Mouse (Mus musculus) testis, postnatal 10 days (tissue): Measurements from ENCODE around the gene Nrxn3.

Experiments used
- DNase-seq: peaks from one replicate; pipeline ENCODE4 v3.0.0; 2021; ENCODE audit warnings: low spot score

The Nrxn3 gene

GRCm38 (mm10) chr12:88926306-88926705 is 203.6 kb downstream of the Nrxn3 start:
- DNase-seq: no peak

- DNase-seq: no peak
Observed at GRCm38 (mm10) chr12:88931713-88932112, 209.0 kb downstream of the Nrxn3 start.

DNA sequence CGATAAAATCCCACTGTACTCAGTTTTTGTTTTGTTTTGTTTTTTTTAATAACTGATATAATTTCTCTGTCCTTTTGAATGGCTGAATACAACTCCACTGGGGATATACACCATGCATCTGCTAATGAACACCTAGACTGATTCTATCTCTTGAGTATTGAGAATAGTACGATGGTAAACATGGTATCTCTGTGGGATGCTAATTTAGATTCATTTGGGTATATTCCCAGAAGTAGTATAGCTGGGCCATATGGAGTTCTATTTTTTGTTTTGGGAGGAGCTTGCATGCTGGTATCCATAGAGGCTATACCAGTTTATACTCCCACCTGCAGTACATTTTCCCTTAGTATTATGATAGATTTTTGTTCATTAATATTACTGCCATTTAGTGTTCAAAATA is 217.0 kb downstream of the Nrxn3 start:
- DNase-seq: no peak

GRCm38 (mm10) chr12:88944967-88945366 is 222.3 kb downstream of the Nrxn3 start:
- DNase-seq: no peak

GRCm38 (mm10) chr12:88949870-88950269 is 227.2 kb downstream of the Nrxn3 start:
- DNase-seq: no peak

- no peak for DNase-seq
Observed at GRCm38 (mm10) chr12:88952937-88953600, 230.4 kb downstream of the Nrxn3 start.

- DNase-seq: no peak
Observed at GRCm38 (mm10) chr12:88953801-88954200, 231.1 kb downstream of the Nrxn3 start.

DNA sequence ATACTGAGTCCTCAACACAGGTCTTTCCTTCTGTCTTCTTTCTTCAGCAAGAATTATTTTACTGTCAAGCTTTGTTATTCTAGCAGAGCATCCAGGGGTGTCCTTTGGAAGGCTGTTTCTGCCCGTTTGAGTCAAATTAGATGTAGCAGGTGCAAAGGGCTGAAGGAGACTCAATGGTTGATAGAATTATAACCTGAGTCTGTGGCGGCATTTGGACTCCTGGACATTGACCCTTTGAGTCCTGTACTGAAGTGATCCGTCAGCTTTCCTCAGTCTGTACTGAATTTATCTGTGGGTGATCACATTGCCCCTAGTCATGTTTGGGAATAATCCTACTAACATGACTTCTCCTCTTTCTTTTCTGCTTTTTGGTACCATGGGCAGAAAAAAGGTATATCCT is 234.8 kb downstream of the Nrxn3 start:
- DNase-seq: no peak

DNA sequence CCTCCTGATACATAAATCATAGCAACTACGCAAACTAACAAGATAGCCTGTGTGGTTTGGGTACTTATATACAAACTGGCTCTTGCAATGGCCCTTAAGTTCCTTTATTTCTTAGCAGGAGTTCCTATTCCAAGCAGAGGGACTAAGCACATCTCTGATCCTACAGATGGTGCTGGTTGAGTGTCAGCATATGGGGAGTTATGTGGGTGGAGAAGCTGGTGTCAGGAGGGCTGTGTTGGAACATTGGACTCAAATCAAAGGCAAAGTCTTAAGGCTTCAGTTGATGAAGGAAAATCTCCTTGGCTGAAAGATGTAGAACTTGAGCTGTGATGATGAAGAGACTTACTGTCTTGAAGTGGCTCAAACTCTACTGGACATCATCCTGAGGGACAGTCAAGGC is 238.1 kb downstream of the Nrxn3 start:
- DNase-seq: no peak

DNA sequence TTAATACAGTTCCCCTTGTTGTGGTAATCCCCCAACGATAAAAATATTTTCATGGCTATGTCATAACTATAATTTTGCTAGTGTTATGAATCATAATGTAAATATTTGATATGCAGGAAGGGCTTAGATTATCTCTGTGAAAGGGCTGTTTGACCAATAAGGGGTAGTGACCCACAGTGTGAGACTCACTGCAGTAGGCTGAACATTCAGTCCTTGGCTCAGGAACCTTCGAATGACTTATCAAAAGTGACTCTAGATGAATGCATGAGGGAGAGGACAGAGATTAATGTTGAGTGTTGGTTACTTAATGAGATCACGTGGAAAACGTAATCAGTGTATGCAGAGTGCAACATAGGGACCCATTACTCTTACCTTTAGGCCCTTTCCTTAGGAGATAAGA is 243.7 kb downstream of the Nrxn3 start:
- DNase-seq: no peak

GRCm38 (mm10) chr12:88976621-88977020 is 253.9 kb downstream of the Nrxn3 start:
- DNase-seq: no peak

DNA sequence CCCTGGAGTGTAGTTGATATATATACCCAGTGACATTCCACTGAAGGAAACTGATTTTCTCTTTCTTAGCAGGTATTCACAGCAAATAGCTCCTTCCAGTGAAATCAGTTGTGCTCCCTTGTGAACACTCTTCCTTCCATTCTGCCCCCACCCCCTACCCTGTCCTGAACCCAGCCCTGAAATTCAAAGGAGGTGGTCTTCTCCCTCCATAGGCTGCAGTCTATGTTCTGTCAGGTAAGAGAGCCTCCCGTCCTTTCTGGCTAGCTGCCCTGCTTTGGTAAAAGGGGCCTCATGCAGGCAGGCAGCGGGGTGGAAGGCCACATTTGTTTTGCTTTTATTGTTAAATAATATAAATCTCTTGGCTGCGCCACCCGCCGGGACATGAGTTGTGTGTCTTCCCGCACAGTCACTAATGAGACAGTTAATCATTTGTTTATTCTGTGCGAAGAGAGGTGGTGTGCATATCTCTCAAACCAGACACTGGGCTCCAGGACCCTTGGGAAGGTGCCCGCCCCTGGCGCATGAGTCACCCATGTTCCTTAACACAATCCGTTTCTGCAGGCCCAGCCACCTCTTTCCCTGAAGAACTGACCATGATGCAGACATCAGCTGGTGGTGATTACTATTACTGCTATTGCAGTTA is 261.1 kb downstream of the Nrxn3 start:
- no peak for DNase-seq

- DNase-seq: no peak
Observed at GRCm38 (mm10) chr12:88984375-88984774, 261.7 kb downstream of the Nrxn3 start.

GRCm38 (mm10) chr12:88984804-88985203 is 262.1 kb downstream of the Nrxn3 start:
- DNase-seq: no peak

DNA sequence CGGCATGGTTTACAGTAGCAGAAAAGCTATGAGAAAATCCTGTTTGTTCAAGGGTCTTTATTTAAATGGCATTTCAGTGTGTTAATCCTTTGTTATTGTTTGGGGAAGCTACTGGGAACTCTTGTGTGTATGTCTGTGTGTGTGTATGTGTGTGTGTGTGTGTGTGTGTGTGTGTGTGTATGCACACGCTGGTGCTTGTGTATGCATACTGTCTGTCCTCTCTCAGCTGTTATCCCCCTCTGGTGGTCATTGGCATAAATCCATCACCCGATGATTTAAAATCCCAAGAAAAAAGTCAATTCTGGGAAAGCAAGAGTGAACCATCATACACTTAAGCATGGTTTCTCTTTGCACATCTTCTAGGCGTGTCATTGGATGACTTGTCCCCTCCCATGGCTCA is 264.4 kb downstream of the Nrxn3 start:
- DNase-seq: no peak

DNA sequence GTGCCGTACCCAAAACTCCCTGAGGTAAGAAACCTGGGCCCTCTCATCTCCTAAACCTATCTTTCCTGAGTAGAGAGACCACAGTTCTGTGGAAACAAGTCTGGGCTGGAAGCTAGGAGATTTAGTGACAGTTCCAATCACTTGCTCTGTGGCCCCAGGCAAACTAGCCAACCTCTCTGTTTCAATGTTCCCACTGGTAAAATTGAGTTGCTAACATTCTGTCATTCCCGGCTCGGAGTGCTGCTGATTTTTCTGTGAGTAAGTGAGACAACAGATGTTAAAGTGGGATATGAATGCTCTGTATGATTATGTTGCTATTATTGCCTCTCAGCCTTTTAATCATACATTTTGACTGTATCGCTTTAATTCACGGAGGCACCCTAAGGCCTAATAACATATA is 268.1 kb downstream of the Nrxn3 start:
- no peak for DNase-seq

- DNase-seq: no peak
Observed at GRCm38 (mm10) chr12:88992141-88992540, 269.5 kb downstream of the Nrxn3 start.

DNA sequence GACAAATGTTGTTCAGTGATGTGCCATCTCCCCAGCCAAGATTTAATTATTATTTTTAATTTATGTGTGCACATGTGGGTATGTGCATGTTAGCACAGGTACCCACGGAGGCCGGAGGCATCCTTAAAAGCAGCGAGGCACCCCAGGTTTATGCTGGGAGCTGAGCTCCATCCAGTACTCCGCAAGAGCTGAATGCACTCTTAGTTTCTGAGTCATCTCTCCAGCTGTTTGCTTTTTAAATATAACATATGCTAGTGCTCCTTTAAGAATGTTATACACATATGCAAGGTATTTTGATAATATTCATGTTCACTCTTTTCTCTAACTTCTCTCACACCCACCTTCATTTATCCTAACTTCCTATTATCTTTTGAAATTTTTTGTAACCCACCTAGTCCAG is 271.1 kb downstream of the Nrxn3 start:
- no peak for DNase-seq

DNA sequence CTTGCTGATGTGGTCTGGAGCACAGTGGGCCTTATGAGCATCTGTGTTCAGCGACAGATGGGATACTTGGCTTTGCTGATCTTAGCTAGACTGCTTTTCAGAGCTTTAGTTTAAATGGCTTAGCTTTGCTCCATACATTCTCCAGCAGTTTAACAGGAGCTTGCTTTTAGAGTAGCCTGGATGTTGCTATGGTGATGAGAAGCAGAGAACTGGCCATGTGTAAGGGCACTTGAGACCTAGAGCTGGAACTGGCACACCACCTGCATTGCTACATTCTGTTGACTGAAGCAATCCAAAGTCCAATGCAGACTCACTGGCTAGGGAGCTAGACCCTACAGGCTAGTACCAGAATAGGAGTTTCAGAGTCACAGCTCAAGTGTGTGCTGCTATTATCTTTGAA is 293.8 kb downstream of the Nrxn3 start:
- no peak for DNase-seq

DNA sequence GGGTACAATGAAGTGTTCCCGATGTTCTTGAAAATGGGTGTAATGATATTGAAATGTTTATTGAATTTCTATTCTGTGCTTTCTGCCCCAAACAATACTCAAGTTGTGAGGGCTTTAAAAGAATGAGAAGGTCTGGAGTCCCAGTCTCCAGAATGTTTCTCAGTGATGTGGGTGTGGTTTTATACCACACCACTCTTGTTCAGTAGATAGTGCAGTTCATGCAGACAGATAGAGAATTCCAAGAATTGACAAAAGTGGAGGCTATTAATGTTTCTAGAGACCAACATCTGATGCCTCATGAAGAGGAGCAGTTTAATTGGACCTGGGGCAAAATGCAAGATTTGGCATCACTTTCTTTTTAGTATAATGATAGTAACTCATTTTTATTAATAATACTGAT is 302.5 kb downstream of the Nrxn3 start:
- DNase-seq: no peak

- no peak for DNase-seq
Observed at GRCm38 (mm10) chr12:89035984-89036618, 313.4 kb downstream of the Nrxn3 start.

DNA sequence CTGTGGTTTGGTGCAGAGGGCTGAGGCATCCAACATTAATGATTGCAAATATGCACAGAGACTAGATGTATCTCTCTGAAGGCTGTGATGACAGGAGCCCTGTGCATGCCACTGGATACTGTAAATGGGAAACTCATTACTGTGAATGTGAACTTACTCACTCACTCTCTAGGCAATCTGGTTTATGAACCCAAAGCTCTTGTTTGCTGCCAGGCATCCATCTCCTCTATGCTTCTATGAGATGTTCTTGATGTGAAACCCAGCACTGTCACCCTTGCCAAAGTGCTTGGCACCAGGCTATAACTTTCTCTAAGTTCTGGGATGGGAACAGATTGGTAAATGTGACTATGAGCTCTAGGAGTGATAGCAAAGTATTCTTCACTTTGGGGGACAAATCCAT is 317.5 kb downstream of the Nrxn3 start:
- no peak for DNase-seq

- DNase-seq: no peak
Observed at GRCm38 (mm10) chr12:89041429-89042107, 318.9 kb downstream of the Nrxn3 start.
